Mouse (Mus musculus): ENCODE measurements around the gene Ep300. TPM values are rescaled to one million over a fixed set of nuclear protein-coding genes. Genes with fewer than 3 reads are reported as not detected.

Ep300 gene
- polyA plus RNA-seq, 1 experiment: 19.2 TPM

- Histone ChIP-seq H3K36me3 (ENCODE audit: control insufficient read depth, insufficient read depth) (peaks cover 21% of the 10 kb centered on the region), H3K4me3 (ENCODE audit: insufficient read depth, poor library complexity, severe bottlenecking) (peak within 1 kb of the TSS; percentile 89)
These were observed 78.8 kb downstream of the Ep300 start, which contains the start of gene L3mbtl2 for GRCm38 (mm10) chr15:81663697-81664561. TSS of gene L3mbtl2 (plus strand) at chr15:81663889.

GRCm38 (mm10) chr15:81666957-81667356, 81.8 kb downstream of the Ep300 start:
- Histone ChIP-seq H3K27me3 (ENCODE audit: control insufficient read depth, insufficient read depth, insufficient read length) (no peaks in the 10 kb centered on the region), H3K79me3 (ENCODE audit: low read depth) (peaks cover 20% of the 10 kb centered on the region), H3ac (ENCODE audit: control insufficient read depth, insufficient read length, low read depth) (no peak overlapping the region), H3K36me3 (ENCODE audit: control insufficient read depth, insufficient read depth) (peaks cover 49% of the 10 kb centered on the region), H3K4me3 (ENCODE audit: insufficient read depth, poor library complexity, severe bottlenecking) (no peak overlapping the region), H3K79me2 (ENCODE audit: control insufficient read depth, insufficient read depth) (peaks cover 34% of the 10 kb centered on the region)
- TF ChIP-seq FOSL1 (IDR thresholded peaks at IDR 0.05; ENCODE audit: insufficient read depth, low read length, poor library complexity, severe bottlenecking): no peak
- no peak for TF ChIP-seq CEBPB (IDR thresholded peaks at IDR 0.05; ENCODE audit: low read depth)

More at GRCm38 (mm10) chr15:81663697-81664561, 78.8 kb downstream of the Ep300 start, which contains the start of gene L3mbtl2:
- Histone ChIP-seq H3K79me3 (ENCODE audit: low read depth) (peaks cover 20% of the 10 kb centered on the region), H3K27me3 (ENCODE audit: control insufficient read depth, insufficient read depth, insufficient read length) (no peaks in the 10 kb centered on the region), H3ac (ENCODE audit: control insufficient read depth, insufficient read length, low read depth) (peak within 1 kb of the TSS; percentile 85), H3K79me2 (ENCODE audit: control insufficient read depth, insufficient read depth) (peaks cover 34% of the 10 kb centered on the region)
- TF ChIP-seq MYOD1 (IDR thresholded peaks at IDR 0.05; ENCODE audit: control insufficient read depth, insufficient read length, low read depth) (no peak), USF1 (IDR thresholded peaks at IDR 0.05; ENCODE audit: low read depth) (peak; percentile 21), FOSL1 (IDR thresholded peaks at IDR 0.05; ENCODE audit: insufficient read depth, low read length, poor library complexity, severe bottlenecking) (no peak), CTCF (IDR thresholded peaks at IDR 0.05; ENCODE audit: control insufficient read depth, insufficient read depth, insufficient read length) (no peak), MYOG (IDR thresholded peaks at IDR 0.05; ENCODE audit: control insufficient read depth, extremely low read depth, insufficient read length) (no peak), CEBPB (IDR thresholded peaks at IDR 0.05; ENCODE audit: low read depth) (no peak), MAX (IDR thresholded peaks at IDR 0.05) (peak; percentile 57)

GRCm38 (mm10) chr15:81670231-81670640, 85.1 kb downstream of the Ep300 start:
- TF ChIP-seq MYOG (IDR thresholded peaks at IDR 0.05; ENCODE audit: control insufficient read depth, extremely low read depth, insufficient read length) (no peak), CTCF (IDR thresholded peaks at IDR 0.05; ENCODE audit: control insufficient read depth, insufficient read depth, insufficient read length) (peak; percentile 72)
- peaks cover 76% of the 10 kb centered on the region for H3K36me3 ChIP-seq (ENCODE audit: control insufficient read depth, insufficient read depth)

GRCm38 (mm10) chr15:81676637-81677036, 91.5 kb downstream of the Ep300 start:
- no peak overlapping the region for H3K4me3 ChIP-seq (ENCODE audit: insufficient read depth, poor library complexity, severe bottlenecking)
- H3K36me3 ChIP-seq (ENCODE audit: control insufficient read depth, insufficient read depth): peaks cover 71% of the 10 kb centered on the region
- H3K79me3 ChIP-seq (ENCODE audit: low read depth): no peaks in the 10 kb centered on the region
- TF ChIP-seq MYOD1 (IDR thresholded peaks at IDR 0.05; ENCODE audit: control insufficient read depth, insufficient read length, low read depth): no peak
- no peak for TF ChIP-seq CTCF (IDR thresholded peaks at IDR 0.05; ENCODE audit: control insufficient read depth, insufficient read depth, insufficient read length)
- no peak for TF ChIP-seq MAX (IDR thresholded peaks at IDR 0.05)
- no peak for TF ChIP-seq USF1 (IDR thresholded peaks at IDR 0.05; ENCODE audit: low read depth)
- no peak for TF ChIP-seq FOSL1 (IDR thresholded peaks at IDR 0.05; ENCODE audit: insufficient read depth, low read length, poor library complexity, severe bottlenecking)
- no peak for TF ChIP-seq MYOG (IDR thresholded peaks at IDR 0.05; ENCODE audit: control insufficient read depth, extremely low read depth, insufficient read length)
- no peak for TF ChIP-seq CEBPB (IDR thresholded peaks at IDR 0.05; ENCODE audit: low read depth)
- no peaks in the 10 kb centered on the region for H3K79me2 ChIP-seq (ENCODE audit: control insufficient read depth, insufficient read depth)
- H3K27me3 ChIP-seq (ENCODE audit: control insufficient read depth, insufficient read depth, insufficient read length): no peaks in the 10 kb centered on the region
- no peak overlapping the region for H3ac ChIP-seq (ENCODE audit: control insufficient read depth, insufficient read length, low read depth)

More at GRCm38 (mm10) chr15:81670231-81670640, 85.1 kb downstream of the Ep300 start:
- no peak overlapping the region for H3K4me3 ChIP-seq (ENCODE audit: insufficient read depth, poor library complexity, severe bottlenecking)
- peaks cover 20% of the 10 kb centered on the region for H3K79me2 ChIP-seq (ENCODE audit: control insufficient read depth, insufficient read depth)
- no peak overlapping the region for H3ac ChIP-seq (ENCODE audit: control insufficient read depth, insufficient read length, low read depth)
- H3K27me3 ChIP-seq (ENCODE audit: control insufficient read depth, insufficient read depth, insufficient read length): no peaks in the 10 kb centered on the region
- H3K79me3 ChIP-seq (ENCODE audit: low read depth): peaks cover 10% of the 10 kb centered on the region

GRCm38 (mm10) chr15:81680301-81680805, 95.2 kb downstream of the Ep300 start:
- H3K4me3 ChIP-seq (ENCODE audit: insufficient read depth, poor library complexity, severe bottlenecking): no peak overlapping the region
- H3K79me3 ChIP-seq (ENCODE audit: low read depth): no peaks in the 10 kb centered on the region
- no peaks in the 10 kb centered on the region for H3K27me3 ChIP-seq (ENCODE audit: control insufficient read depth, insufficient read depth, insufficient read length)
- no peaks in the 10 kb centered on the region for H3K79me2 ChIP-seq (ENCODE audit: control insufficient read depth, insufficient read depth)
- no peak for TF ChIP-seq FOSL1 (IDR thresholded peaks at IDR 0.05; ENCODE audit: insufficient read depth, low read length, poor library complexity, severe bottlenecking)
- TF ChIP-seq MAX (IDR thresholded peaks at IDR 0.05): no peak
- TF ChIP-seq CTCF (IDR thresholded peaks at IDR 0.05; ENCODE audit: control insufficient read depth, insufficient read depth, insufficient read length): no peak
- TF ChIP-seq MYOG (IDR thresholded peaks at IDR 0.05; ENCODE audit: control insufficient read depth, extremely low read depth, insufficient read length): no peak
- TF ChIP-seq CEBPB (IDR thresholded peaks at IDR 0.05; ENCODE audit: low read depth): no peak
- TF ChIP-seq MYOD1 (IDR thresholded peaks at IDR 0.05; ENCODE audit: control insufficient read depth, insufficient read length, low read depth): no peak
- TF ChIP-seq USF1 (IDR thresholded peaks at IDR 0.05; ENCODE audit: low read depth): no peak
- H3K36me3 ChIP-seq (ENCODE audit: control insufficient read depth, insufficient read depth): peaks cover 72% of the 10 kb centered on the region
- H3ac ChIP-seq (ENCODE audit: control insufficient read depth, insufficient read length, low read depth): no peak overlapping the region
